Mouse (Mus musculus) heart, adult 2 months (tissue): Measurements from ENCODE around the gene Klf2. TPM values are rescaled to one million over a fixed set of nuclear protein-coding genes. Genes with fewer than 3 reads are reported as not detected.

Experiments
- DNase-seq, 2 experiments: peaks; one replicate each; pipeline ENCODE4 v3.0.0; 2021
- H3K27ac ChIP-seq: fragments of 200-600 bp; 2 replicates; pipeline ENCODE4 v1.8.1; 2022
- H3K27me3 ChIP-seq: fragments of 200-500 bp; 2 replicates; pipeline ENCODE4 v1.6.1; 2012; ENCODE audit warnings: mild to moderate bottlenecking, low read length, inconsistent platforms, mixed read lengths; ENCODE audit not compliant: control insufficient read depth, insufficient read depth
- H3K36me3 ChIP-seq: fragments of 200-500 bp; 2 replicates; pipeline ENCODE4 v1.6.1; 2012; ENCODE audit warnings: low read length, inconsistent platforms; ENCODE audit not compliant: control insufficient read depth, insufficient read depth
- H3K4me1 ChIP-seq: fragments of 200-500 bp; 2 replicates; pipeline ENCODE4 v1.6.1; 2011; ENCODE audit warnings: low read length; ENCODE audit not compliant: control insufficient read depth, insufficient read depth
- H3K4me3 ChIP-seq: fragments of 200-600 bp; 2 replicates; pipeline ENCODE4 v1.8.1; 2022
- H3K79me2 ChIP-seq: fragments of 200-500 bp; replicated peaks from 2 replicates; pipeline ENCODE4 v1.6.1; 2012; ENCODE audit warnings: mild to moderate bottlenecking, inconsistent platforms, low read length, moderate library complexity, mixed read lengths; ENCODE audit not compliant: control insufficient read depth, insufficient read depth
- H3K9ac ChIP-seq: fragments of 200-500 bp; 2 replicates; pipeline ENCODE4 v1.6.1; 2012; ENCODE audit warnings: low read depth, mild to moderate bottlenecking, control low read depth, inconsistent platforms, low read length, mixed read lengths
- CTCF ChIP-seq: fragments of 200-600 bp; IDR thresholded peaks from 2 replicates; pipeline ENCODE4 v1.8.1; 2022; ENCODE audit warnings: antibody characterized with exemption, mild to moderate bottlenecking, moderate library complexity
- EP300 ChIP-seq: fragments of 200-500 bp; IDR thresholded peaks from 2 replicates; pipeline ENCODE4 v1.6.1; 2011; ENCODE audit warnings: low read depth, low read length, control low read depth; ENCODE audit not compliant: insufficient read depth
- POLR2A ChIP-seq: fragments of 200-500 bp; IDR thresholded peaks from 2 replicates; pipeline ENCODE4 v1.6.1; 2011; ENCODE audit warnings: mild to moderate bottlenecking, low read depth, low read length, control low read depth; ENCODE audit not compliant: insufficient read depth
- WGBS: fragments of 180-500 bp; shearing (Covaris S2); methylation state at CpG from one replicate; pipeline ENCODE4 v1.1.7; 2018; 5-methylcytosine and 5-hydroxymethylcytosine counted together
- intact Hi-C: fragments of 180-260 bp; cut with DNase I; formaldehyde crosslinking; loops from one replicate; pipeline ENCODE4 v1.15.1; 2025
- polyA plus RNA-seq: library from polyadenylated mRNA; depleted of rRNA; stranded (reverse); fragments of >200 nt; gene quantifications from 2 replicates; pipeline ENCODE4 v1.2.3, GENCODE M21; 2012
- total RNA-seq, 2 experiments: library from RNA; stranded (reverse); gene quantifications; 2 replicates each; pipeline ENCODE4 v1.2.3; 2021

Klf2 gene
- total and polyA plus RNA-seq, 3 experiments, result 42.6 to 92.7 (median 76.0) TPM

GRCm38 (mm10) chr8:72336273-72336672 is 17.4 kb downstream of the Klf2 start:
- DNase-seq, result peak in 1 of 2 experiments; percentile 19
- intact Hi-C loops, result loop anchor here (1.0 kb wide), 1 partner anchor 29 kb away; no protein-coding TSS in a partner anchor
- H3K27me3 ChIP-seq, result no peaks in the 10 kb centered on the region
- no peaks in the 10 kb centered on the region for H3K79me2 ChIP-seq
- 42% methylated on average over 2 of the region's 2 CpGs for WGBS
- no peak overlapping the region for H3K9ac ChIP-seq
- H3K36me3 ChIP-seq, result peaks cover 3% of the 10 kb centered on the region
- peaks cover 18% of the 10 kb centered on the region for H3K4me1 ChIP-seq
- H3K27ac ChIP-seq, result peak overlapping the region; percentile 70
- H3K4me3 ChIP-seq, result no peak overlapping the region
- TF ChIP-seq POLR2A, result peak; percentile 17; the same call in 1 of the 2 replicates
- no peak for TF ChIP-seq CTCF
- 0 out of 2 replicates have a peak, but pooled peaks have one; percentile 20 for TF ChIP-seq EP300

- Histone ChIP-seq H3K36me3 (peaks cover 3% of the 10 kb centered on the region), H3K79me2 (no peaks in the 10 kb centered on the region), H3K27me3 (no peaks in the 10 kb centered on the region), H3K4me1 (peaks cover 15% of the 10 kb centered on the region), H3K4me3 (no peak overlapping the region), H3K27ac (peak overlapping the region; percentile 70), H3K9ac (no peak overlapping the region)
- TF ChIP-seq POLR2A, result no peak
- no peak for TF ChIP-seq CTCF
- no peak for TF ChIP-seq EP300
- DNase-seq, result peak in 1 of 2 experiments; percentile 33
- intact Hi-C loops, result no loop called here
Measured at GRCm38 (mm10) chr8:72337034-72337433, 18.2 kb downstream of the Klf2 start.

- H3K79me2 ChIP-seq, result no peaks in the 10 kb centered on the region
- intact Hi-C loops, result no loop called here
- DNase-seq, result no peak
- H3K9ac ChIP-seq, result no peak overlapping the region
- TF ChIP-seq POLR2A, result no peak
- no peak for TF ChIP-seq CTCF
- TF ChIP-seq EP300, result no peak
- no peaks in the 10 kb centered on the region for H3K4me1 ChIP-seq
- no peaks in the 10 kb centered on the region for H3K27me3 ChIP-seq
- no peak overlapping the region for H3K4me3 ChIP-seq
- no peaks in the 10 kb centered on the region for H3K36me3 ChIP-seq
- WGBS, result 93% methylated on average over 5 of the region's 5 CpGs
- no peak overlapping the region; the same call in 1 of the 2 replicates for H3K27ac ChIP-seq
Measured at GRCm38 (mm10) chr8:72342556-72343300, 23.9 kb downstream of the Klf2 start.

GRCm38 (mm10) chr8:72343725-72344124 is 24.9 kb downstream of the Klf2 start:
- no peak overlapping the region for H3K4me3 ChIP-seq
- no peaks in the 10 kb centered on the region for H3K36me3 ChIP-seq
- no peak overlapping the region for H3K9ac ChIP-seq
- H3K4me1 ChIP-seq, result no peaks in the 10 kb centered on the region
- no peak for TF ChIP-seq POLR2A
- TF ChIP-seq EP300, result no peak
- TF ChIP-seq CTCF, result no peak
- no peak for DNase-seq
- 73% methylated on average over 4 of the region's 4 CpGs for WGBS
- H3K27me3 ChIP-seq, result no peaks in the 10 kb centered on the region
- intact Hi-C loops, result no loop called here
- H3K79me2 ChIP-seq, result no peaks in the 10 kb centered on the region
- H3K27ac ChIP-seq, result peak overlapping the region; percentile 23; the same call in 1 of the 2 replicates

GRCm38 (mm10) chr8:72347553-72347952 is 28.7 kb downstream of the Klf2 start:
- intact Hi-C loops, result no loop called here
- H3K79me2 ChIP-seq, result no peaks in the 10 kb centered on the region
- TF ChIP-seq POLR2A, result no peak
- TF ChIP-seq EP300, result no peak
- no peak for TF ChIP-seq CTCF
- peaks cover 11% of the 10 kb centered on the region for H3K4me1 ChIP-seq
- H3K27ac ChIP-seq, result no peak overlapping the region
- no peak overlapping the region for H3K4me3 ChIP-seq
- WGBS, result 61% methylated on average over 1 of the region's 1 CpGs
- peaks cover 5% of the 10 kb centered on the region for H3K36me3 ChIP-seq
- H3K27me3 ChIP-seq, result no peaks in the 10 kb centered on the region
- no peak for DNase-seq
- H3K9ac ChIP-seq, result no peak overlapping the region

- H3K27me3 ChIP-seq, result no peaks in the 10 kb centered on the region
- 100% methylated on average over 2 of the region's 2 CpGs for WGBS
- TF ChIP-seq CTCF (no peak), POLR2A (no peak), EP300 (no peak)
- no peak overlapping the region for H3K4me3 ChIP-seq
- intact Hi-C loops, result no loop called here
- no peak overlapping the region for H3K9ac ChIP-seq
- DNase-seq, result no peak
- H3K27ac ChIP-seq, result no peak overlapping the region
- no peaks in the 10 kb centered on the region for H3K79me2 ChIP-seq
- peaks cover 13% of the 10 kb centered on the region for H3K4me1 ChIP-seq
- H3K36me3 ChIP-seq, result peaks cover 5% of the 10 kb centered on the region
Measured at GRCm38 (mm10) chr8:72348114-72348513, 29.3 kb downstream of the Klf2 start.
